Mouse (Mus musculus) embryonic facial prominence, embryonic 10.5 days (tissue): ENCODE data around the gene Gm43552. TPM values are rescaled to one million over a fixed set of nuclear protein-coding genes. Genes with fewer than 3 reads are reported as not detected.

Experiments used
- DNase-seq: peaks from one replicate; pipeline ENCODE4 v3.0.0-alpha.2; 2017; ENCODE audit warnings: low spot score
- H3K27ac ChIP-seq: fragments of 300-500 bp; sonication (generic); replicated peaks from 2 replicates; pipeline ENCODE4 v1.5.1; 2016; ENCODE audit warnings: mild to moderate bottlenecking
- H3K27me3 ChIP-seq: fragments of 300-500 bp; sonication (generic); replicated peaks from 2 replicates; pipeline ENCODE4 v1.6.1; 2016; ENCODE audit warnings: low read depth, mild to moderate bottlenecking; ENCODE audit not compliant: poor library complexity, severe bottlenecking
- H3K36me3 ChIP-seq: fragments of 300-500 bp; sonication (generic); replicated peaks from 2 replicates; pipeline ENCODE4 v1.6.1; 2016; ENCODE audit warnings: mild to moderate bottlenecking, moderate library complexity
- H3K4me1 ChIP-seq: fragments of 300-500 bp; sonication (generic); 2 replicates; pipeline ENCODE4 v1.6.1; 2016
- H3K4me3 ChIP-seq: fragments of 300-500 bp; sonication (generic); 2 replicates; pipeline ENCODE4 v1.5.1; 2016; ENCODE audit warnings: mild to moderate bottlenecking, moderate library complexity
- H3K9me3 ChIP-seq: fragments of 300-500 bp; sonication (generic); 2 replicates; pipeline ENCODE4 v1.6.1; 2016; ENCODE audit warnings: mild to moderate bottlenecking
- WGBS: fragments of 180-500 bp; shearing (Covaris S2); methylation state at CpG from one replicate; pipeline ENCODE4 v1.1.7; 2016; 5-methylcytosine and 5-hydroxymethylcytosine counted together
- polyA plus RNA-seq: library from polyadenylated mRNA; unstranded; fragments of >200 nt; fragmentation: Nextera tagmentation; extraction: Ambion mirVana; gene quantifications from 2 replicates; pipeline ENCODE4 v1.2.1, GENCODE M21; 2016

Gm43552 gene
- polyA plus RNA-seq, 1 experiment from 2014 or later, result not detected

GRCm38 (mm10) chr5:65425251-65425650 is 67.4 kb downstream of the Gm43552 start:
- Histone ChIP-seq H3K4me3 (no peak overlapping the region), H3K36me3 (peaks cover 66% of the 10 kb centered on the region), H3K27me3 (no peaks in the 10 kb centered on the region), H3K27ac (no peak overlapping the region), H3K9me3 (no peaks in the 10 kb centered on the region), H3K4me1 (peaks cover 3% of the 10 kb centered on the region; the same call in 1 of the 2 replicates)
- WGBS, result 89% methylated on average over 5 of the region's 5 CpGs
- DNase-seq, result no peak

GRCm38 (mm10) chr5:65424215-65424614 is 68.4 kb downstream of the Gm43552 start:
- H3K9me3 ChIP-seq, result no peaks in the 10 kb centered on the region
- no peak overlapping the region for H3K27ac ChIP-seq
- no peak for DNase-seq
- no peaks in the 10 kb centered on the region for H3K27me3 ChIP-seq
- 91% methylated on average over 6 of the region's 6 CpGs for WGBS
- H3K4me3 ChIP-seq, result no peak overlapping the region
- H3K36me3 ChIP-seq, result peaks cover 76% of the 10 kb centered on the region
- peaks cover 3% of the 10 kb centered on the region; the same call in 1 of the 2 replicates for H3K4me1 ChIP-seq

DNA sequence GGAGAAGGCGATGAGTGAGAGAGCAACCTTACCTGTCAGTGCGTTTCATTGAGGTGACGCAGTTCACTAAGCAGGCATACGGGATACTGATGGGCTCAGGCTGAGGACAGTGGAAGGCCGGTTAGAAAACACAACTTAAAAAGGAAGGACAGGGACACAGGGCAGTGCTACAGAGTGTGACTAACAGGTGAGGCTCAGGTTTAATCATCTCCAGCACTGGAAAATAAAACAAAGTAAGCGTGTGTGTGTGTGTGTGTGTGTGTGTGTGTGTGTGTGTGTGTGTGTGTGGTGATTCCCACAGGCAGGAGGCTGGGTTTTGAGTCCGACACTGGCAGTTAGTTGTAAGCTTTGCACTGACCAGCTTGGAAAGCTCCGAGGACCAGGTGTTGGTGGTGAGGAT is 69.8 kb downstream of the Gm43552 start:
- H3K27me3 ChIP-seq, result no peaks in the 10 kb centered on the region
- DNase-seq, result no peak
- no peak overlapping the region for H3K4me3 ChIP-seq
- 93% methylated on average over 8 of the region's 8 CpGs for WGBS
- no peaks in the 10 kb centered on the region for H3K4me1 ChIP-seq
- H3K27ac ChIP-seq, result no peak overlapping the region
- H3K36me3 ChIP-seq, result peaks cover 88% of the 10 kb centered on the region
- H3K9me3 ChIP-seq, result no peaks in the 10 kb centered on the region

- Histone ChIP-seq H3K9me3 (no peaks in the 10 kb centered on the region), H3K4me1 (peaks cover 7% of the 10 kb centered on the region), H3K4me3 (no peak overlapping the region), H3K36me3 (peaks cover 93% of the 10 kb centered on the region), H3K27ac (no peak overlapping the region), H3K27me3 (no peaks in the 10 kb centered on the region)
- WGBS, result 89% methylated on average over 6 of the region's 6 CpGs
- no peak for DNase-seq
Measured at GRCm38 (mm10) chr5:65420822-65421221, 71.8 kb downstream of the Gm43552 start.

GRCm38 (mm10) chr5:65419136-65419535 is 73.5 kb downstream of the Gm43552 start:
- no peak for DNase-seq
- H3K36me3 ChIP-seq, result peaks cover 85% of the 10 kb centered on the region
- WGBS, result 83% methylated on average over 10 of the region's 10 CpGs

GRCm38 (mm10) chr5:65415653-65416458 is 76.8 kb downstream of the Gm43552 start:
- Histone ChIP-seq H3K27ac (peak overlapping the region; percentile 88), H3K27me3 (no peaks in the 10 kb centered on the region), H3K9me3 (no peaks in the 10 kb centered on the region), H3K4me3 (peak overlapping the region; percentile 30), H3K36me3 (peaks cover 85% of the 10 kb centered on the region), H3K4me1 (peaks cover 15% of the 10 kb centered on the region)
- DNase-seq, result peak; percentile 79
- 19% methylated on average over 26 of the region's 26 CpGs for WGBS

More at GRCm38 (mm10) chr5:65419136-65419535, 73.5 kb downstream of the Gm43552 start:
- Histone ChIP-seq H3K27ac (no peak overlapping the region), H3K27me3 (no peaks in the 10 kb centered on the region), H3K4me3 (no peak overlapping the region), H3K9me3 (no peaks in the 10 kb centered on the region), H3K4me1 (peaks cover 15% of the 10 kb centered on the region)

DNA sequence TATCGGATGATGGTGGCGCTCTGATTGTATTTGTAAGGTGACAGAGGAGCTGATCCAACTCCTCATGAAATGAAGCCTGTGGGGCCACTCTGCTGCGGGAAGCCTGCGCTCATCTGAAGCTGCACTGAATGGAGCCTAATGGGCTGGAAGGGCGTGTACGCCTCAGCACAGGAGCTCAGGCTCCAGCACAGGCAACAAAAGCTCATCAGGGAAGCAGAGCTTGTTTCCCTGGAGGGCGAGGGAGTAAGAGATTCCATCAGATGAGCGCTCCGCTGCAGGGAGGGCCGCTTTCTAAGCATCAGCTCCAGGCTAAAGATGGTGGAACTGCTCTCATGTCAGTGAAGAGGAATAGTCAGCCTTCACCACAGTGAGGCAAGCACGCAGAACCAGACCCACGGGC is 84.6 kb downstream of the Gm43552 start:
- WGBS, result 38% methylated on average over 12 of the region's 12 CpGs
- peaks cover 83% of the 10 kb centered on the region for H3K36me3 ChIP-seq
- no peaks in the 10 kb centered on the region for H3K9me3 ChIP-seq
- DNase-seq, result no peak
- H3K4me3 ChIP-seq, result no peak overlapping the region
- no peak overlapping the region for H3K27ac ChIP-seq
- peaks cover 4% of the 10 kb centered on the region; the same call in 1 of the 2 replicates for H3K4me1 ChIP-seq
- no peaks in the 10 kb centered on the region for H3K27me3 ChIP-seq

DNA sequence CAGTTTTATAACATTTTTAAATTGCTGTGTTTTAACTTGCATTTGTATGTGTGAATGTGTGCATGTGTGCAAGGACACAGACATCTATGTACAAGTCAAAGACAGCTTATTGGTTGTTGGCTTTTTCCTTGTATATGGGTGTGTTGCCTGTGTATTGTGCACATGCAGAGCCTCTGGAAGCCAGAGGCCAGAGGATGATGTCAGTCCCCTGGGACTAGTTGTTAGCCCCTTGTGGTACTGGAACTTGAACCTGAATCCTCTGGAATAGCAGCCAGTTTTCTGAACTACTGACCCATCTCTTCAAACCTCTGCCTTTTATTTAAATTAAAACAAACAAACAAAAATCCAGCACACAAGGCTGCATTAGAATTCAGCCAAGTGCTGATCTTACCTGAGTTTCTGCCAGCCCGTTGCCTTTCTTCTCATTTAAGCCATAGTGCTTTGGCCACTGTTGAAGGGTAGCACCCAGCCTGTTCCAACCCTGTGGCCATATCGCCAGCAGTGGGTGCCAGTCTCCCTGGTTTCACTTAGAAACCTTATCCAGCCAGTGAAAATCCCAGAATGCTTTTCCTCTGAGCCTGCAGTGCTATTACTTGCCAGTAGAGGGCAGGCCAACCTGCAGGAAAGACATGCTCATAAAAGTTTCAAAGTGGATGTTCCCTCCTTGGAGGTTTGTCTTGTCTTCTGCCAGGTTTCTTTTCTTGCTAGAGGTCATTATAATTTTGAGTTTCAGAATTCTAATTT is 91.2 kb downstream of the Gm43552 start:
- H3K9me3 ChIP-seq, result no peaks in the 10 kb centered on the region
- no peaks in the 10 kb centered on the region for H3K27me3 ChIP-seq
- H3K27ac ChIP-seq, result no peak overlapping the region
- peaks cover 91% of the 10 kb centered on the region for H3K36me3 ChIP-seq
- no peaks in the 10 kb centered on the region for H3K4me1 ChIP-seq
- H3K4me3 ChIP-seq, result no peak overlapping the region
- peak; percentile 79 for DNase-seq
- 28% methylated on average over 2 of the region's 2 CpGs for WGBS

DNA sequence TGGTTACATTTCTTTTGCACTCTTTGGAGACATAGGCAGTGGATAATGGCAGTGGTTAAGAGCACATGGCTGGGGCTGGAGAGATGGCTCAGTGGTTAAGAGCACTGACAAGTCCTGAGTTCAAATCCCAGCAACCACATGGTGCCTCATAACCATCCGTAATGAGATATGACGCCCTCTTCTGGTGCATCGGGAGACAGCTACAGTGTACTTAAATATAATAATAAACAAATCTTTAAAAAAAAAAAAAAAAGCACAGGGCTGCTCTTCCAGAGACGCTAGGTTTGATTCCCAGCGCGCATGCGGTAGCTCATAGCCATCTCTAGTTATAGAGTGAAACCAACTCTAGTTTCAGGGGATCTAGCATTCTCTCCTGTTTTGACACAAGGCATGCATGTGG is 98.2 kb downstream of the Gm43552 start:
- 92% methylated on average over 7 of the region's 7 CpGs for WGBS
- peaks cover 68% of the 10 kb centered on the region for H3K36me3 ChIP-seq
- no peak overlapping the region for H3K27ac ChIP-seq
- peaks cover 12% of the 10 kb centered on the region for H3K4me1 ChIP-seq
- no peaks in the 10 kb centered on the region for H3K27me3 ChIP-seq
- no peak overlapping the region for H3K4me3 ChIP-seq
- no peaks in the 10 kb centered on the region for H3K9me3 ChIP-seq
- DNase-seq, result no peak

DNA sequence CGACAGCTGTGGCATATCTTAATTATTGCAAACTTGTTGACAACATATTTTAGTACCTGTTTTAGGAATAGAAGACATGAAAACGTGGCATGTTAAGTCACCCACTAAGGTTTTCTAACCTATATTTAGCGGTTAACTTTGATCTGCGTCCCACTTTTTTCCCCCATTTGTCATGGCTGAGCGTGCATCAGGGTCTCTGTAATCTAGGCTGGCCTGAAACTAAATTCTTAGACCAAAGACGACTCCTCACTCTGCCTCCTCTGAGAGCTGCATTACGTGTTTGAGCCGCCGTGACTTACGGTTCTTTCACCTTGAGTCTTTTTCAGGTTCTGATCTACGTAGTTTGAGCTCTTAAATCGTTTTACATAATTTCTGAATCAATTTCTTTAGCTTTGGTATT is 100.9 kb downstream of the Gm43552 start:
- H3K9me3 ChIP-seq, result no peaks in the 10 kb centered on the region
- peak overlapping the region; percentile 99 for H3K27ac ChIP-seq
- H3K4me3 ChIP-seq, result peak overlapping the region; percentile 99
- H3K27me3 ChIP-seq, result no peaks in the 10 kb centered on the region
- 4% methylated on average over 12 of the region's 12 CpGs for WGBS
- H3K36me3 ChIP-seq, result peaks cover 68% of the 10 kb centered on the region
- H3K4me1 ChIP-seq, result peaks cover 17% of the 10 kb centered on the region
- DNase-seq, result peak; percentile 20

- WGBS, result under 1% methylated on average over 83 of the region's 83 CpGs
- Histone ChIP-seq H3K4me3 (peak within 1 kb of the TSS; percentile 99), H3K36me3 (peaks cover 60% of the 10 kb centered on the region), H3K27me3 (no peaks in the 10 kb centered on the region), H3K9me3 (no peaks in the 10 kb centered on the region), H3K27ac (peak within 1 kb of the TSS; percentile 99), H3K4me1 (peaks cover 17% of the 10 kb centered on the region)
- DNase-seq, result peak; percentile 98
Measured at GRCm38 (mm10) chr5:65390648-65391644, 101.7 kb downstream of the Gm43552 start, which contains the start of the genes Rpl9 and Lias. Rpl9 (minus strand) TSS chr5:65391444. Lias (plus strand) TSS chr5:65391497.
